Mouse (Mus musculus) liver, embryonic 14.5 days (tissue): Measurements from ENCODE around the gene Dpf3.

Experiments
- CTCF ChIP-seq: IDR thresholded peaks from 2 replicates; pipeline ENCODE4 v1.5.1; 2016; ENCODE audit warnings: antibody characterized with exemption, low read depth, control low read depth
- EP300 ChIP-seq: IDR thresholded peaks from 2 replicates; pipeline ENCODE4 v1.6.1; 2016; ENCODE audit warnings: antibody characterized with exemption, low read depth

DNA sequence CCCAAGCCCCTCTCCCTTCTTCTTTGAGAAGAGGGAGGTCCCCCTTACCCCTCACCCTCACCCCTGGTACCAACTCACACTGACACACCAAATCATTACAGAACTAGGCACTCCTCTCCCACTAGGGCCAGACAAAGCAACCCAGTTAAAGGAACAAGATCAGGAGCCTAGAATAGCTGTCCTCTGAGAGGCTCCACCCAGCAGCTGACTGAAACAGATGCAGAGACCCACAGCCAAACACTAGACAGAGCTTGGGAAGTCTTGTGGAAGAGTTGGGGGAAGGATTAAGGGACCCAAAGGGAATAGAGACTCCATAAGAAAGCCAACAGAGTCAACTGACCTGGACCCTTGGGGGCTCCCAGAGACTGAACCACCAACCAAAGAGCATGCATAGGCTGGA lies 246.9 kb downstream of the Dpf3 start:
- no peak for TF ChIP-seq CTCF
- TF ChIP-seq EP300 = no peak
